Mouse (Mus musculus): Measurements from ENCODE around the gene Bag1.

DNA sequence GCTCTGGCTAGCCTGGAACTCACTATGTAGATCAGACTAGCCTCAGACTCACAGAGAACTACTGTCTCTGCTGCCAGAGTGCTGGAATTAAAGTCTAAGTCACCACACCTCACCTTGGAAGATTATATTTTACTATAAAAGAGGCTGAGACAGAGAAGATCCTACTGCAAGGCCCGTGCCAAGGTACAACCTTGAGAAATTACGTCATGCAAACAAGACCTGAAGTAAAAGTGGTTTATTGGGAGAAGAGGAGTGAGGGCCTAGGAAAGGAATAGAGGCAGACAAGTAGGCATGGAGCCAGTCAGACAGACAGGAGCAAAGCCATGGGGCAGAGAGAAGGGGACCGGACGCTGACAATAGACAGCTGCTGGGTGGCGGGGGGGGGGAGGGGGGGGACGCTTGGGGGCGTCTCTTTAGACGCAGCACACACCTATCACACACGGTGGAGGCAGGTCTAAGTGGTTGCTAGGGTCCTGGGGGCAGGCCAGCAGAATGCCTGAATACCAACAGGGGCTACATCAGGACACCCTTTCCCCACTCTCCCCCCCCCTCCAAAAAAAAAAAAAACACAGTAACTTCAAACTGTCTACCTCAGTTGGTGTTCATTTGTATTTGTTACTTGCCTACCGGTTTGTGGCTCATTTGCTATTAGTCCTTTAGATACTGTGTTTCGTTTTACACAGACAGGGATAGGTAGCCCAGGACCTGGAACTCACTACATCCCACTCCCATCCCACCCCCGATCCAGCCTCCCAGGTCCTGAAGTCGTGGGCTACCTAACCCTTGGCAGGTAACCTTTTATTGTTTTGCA lies 21.9 kb upstream of the Bag1 start:
- TF ChIP-seq GATA1 (IDR thresholded peaks at IDR 0.05; ENCODE audit: low read length) (no peak), TAL1 (IDR thresholded peaks at IDR 0.05; ENCODE audit: low read length) (no peak)
